Mouse (Mus musculus): ENCODE results near the gene Fbxo17. TPM values are rescaled to one million over a fixed set of nuclear protein-coding genes. Genes with fewer than 3 reads are reported as not detected.
"Not testable (repeated sequence)": the region's sequence is repeated elsewhere in the genome, so short reads cannot be mapped to it uniquely, and the experiment has no call there.

Gene Fbxo17
- 1 to 10 TPM; 1.4 to 1.9 TPM for total RNA-seq (2021)

DNA sequence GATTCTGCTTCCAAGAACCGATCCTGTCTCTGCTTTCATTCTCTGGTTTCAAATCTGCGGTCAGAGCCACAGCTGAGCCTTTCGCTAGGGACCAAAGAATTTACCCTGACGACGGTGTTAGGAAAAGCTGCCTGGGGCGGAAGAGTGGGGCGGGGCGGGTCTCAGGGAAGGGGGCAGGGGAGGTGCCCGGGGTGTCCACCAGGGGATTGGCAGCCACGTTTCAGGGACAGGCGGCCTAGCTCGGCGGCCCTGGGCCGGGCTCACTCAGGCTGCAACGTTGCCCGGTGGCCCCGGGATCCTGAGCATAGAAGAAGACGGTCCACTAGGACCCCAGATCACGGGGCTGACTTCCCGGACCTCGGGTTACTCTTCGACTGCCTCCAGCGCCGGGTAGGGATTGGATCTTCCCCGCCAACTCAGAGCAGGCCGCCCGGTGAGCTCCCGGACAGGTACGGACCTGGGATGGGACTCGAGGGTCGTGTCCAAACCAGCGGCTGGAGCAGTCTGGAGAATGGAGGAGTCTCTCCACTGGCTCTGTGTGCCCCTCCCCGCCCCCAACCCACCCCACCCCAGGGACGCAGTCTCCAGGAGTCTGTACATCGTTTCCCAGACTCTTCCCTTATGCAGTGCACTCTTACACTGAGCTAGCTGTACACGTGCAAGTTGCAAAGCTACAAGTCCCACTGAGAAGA is at the start of gene Fbxo17:
Fbxo17 (plus strand) TSS at position 215 of the 692 bp plus-strand sequence.
- peak; percentile 54 to 66 for DNase-seq
- intact Hi-C loops (cut with DNase I): no loop called here

DNA sequence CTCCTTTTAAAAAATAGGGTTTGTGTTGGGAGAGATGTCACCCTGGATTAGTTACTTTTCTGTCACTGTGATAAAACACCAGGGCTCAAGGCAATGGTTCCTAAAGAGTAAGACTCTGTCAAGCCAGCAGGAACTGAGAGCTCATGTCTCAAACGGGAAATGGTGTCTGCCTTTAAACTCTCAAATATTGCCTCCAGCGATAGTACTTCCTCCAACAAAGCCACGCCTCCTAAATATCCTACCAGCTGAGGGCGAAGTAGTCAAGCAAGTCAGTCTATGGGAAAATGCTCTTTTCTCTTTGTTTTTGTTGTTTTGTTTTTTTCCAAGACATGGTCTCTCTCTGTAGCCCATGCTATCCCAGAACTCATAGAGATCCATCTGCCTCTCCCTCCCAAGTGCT is 45.4 kb upstream of the Fbxo17 start:
- DNase-seq: peak in 1 of 2 experiments; percentile 3
- intact Hi-C loops (cut with DNase I): no loop called here

DNA sequence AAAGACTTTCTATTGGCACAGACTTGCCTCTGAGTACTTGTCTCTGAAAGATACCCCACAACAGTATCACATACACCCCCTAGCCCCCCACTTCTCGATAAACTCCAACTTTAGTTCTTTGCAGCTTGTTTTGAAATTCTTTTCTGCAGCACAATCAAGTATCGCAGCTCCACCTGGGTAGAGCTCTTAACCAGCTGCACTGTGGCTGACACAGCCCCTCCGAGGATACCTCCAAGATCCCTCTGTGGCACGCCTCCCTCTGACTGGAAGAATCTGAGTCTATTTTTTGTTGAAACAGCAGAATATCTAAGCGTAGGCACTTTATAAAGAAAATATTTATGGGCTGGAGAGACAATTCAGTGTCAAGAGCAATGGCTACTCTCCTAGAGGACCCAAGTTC is 44.3 kb upstream of the Fbxo17 start:
- intact Hi-C loops (cut with DNase I): no loop called here

DNA sequence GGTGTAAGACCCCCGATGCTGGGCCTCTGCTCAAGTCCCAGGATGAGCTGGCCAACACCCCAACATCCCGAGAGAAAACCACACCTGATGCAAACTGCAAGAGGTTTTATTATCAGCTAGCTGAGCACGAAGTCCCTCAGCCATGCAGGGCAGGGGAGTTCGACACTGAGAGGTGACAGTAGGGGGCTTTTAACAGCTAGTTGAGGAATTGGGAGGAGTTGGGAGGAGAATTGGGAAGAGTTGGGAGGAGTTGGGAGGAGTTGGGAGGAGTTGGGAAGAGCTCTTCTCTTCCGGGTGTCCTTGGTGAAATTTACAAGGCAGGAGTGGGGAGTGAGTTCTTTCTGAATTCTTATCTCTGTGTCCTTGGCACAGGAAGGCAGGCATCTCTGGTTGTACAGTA is 43.8 kb upstream of the Fbxo17 start:
- DNase-seq; intact Hi-C loops (cut with DNase I): not testable (repeated sequence)

More for the DNA sequence above, 44.3 kb upstream of the Fbxo17 start:
- DNase-seq: no peak

DNA sequence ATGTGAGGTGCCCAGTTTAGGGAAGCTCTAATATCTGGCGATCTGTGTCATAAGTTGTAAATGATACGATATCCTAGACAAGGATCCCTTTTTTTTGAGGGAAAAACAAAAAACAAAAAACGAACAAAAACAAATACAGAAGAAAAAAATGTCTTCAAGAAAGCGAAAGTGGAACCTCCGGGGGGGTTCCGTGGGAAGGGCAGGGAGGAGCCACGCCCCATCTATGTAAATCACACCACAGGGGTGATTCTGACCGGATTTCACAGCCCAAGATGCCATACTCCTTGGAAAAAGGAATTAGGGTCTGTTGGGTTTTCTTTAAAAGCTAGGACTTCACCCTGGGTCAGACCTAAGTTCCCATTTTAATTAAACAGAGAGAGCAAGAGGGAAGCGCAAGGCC is 41.6 kb upstream of the Fbxo17 start:
- DNase-seq: no peak
- intact Hi-C loops (cut with DNase I): no loop called here

DNA sequence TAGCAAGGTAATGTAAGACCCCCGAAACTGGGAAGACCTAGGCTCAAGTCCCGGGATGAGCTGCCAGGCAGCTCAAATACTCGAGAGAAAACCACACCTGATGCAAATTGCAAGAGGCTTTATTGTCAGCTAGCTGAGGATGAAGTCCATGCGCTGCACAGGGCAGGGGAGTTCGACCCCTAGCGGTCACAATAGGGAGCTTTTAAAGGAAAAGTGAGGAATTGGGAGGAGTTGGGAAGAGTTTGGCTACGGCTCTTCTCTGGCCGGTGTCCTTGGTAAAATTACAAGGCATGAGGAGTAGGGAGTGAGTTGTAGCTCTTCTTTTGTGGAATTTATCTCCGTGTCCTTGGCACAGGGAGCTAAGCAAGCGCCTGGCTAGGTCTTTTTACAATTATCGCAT is 40.9 kb upstream of the Fbxo17 start:
- intact Hi-C loops (cut with DNase I): no loop called here
- DNase-seq: peak; percentile 23 to 40

DNA sequence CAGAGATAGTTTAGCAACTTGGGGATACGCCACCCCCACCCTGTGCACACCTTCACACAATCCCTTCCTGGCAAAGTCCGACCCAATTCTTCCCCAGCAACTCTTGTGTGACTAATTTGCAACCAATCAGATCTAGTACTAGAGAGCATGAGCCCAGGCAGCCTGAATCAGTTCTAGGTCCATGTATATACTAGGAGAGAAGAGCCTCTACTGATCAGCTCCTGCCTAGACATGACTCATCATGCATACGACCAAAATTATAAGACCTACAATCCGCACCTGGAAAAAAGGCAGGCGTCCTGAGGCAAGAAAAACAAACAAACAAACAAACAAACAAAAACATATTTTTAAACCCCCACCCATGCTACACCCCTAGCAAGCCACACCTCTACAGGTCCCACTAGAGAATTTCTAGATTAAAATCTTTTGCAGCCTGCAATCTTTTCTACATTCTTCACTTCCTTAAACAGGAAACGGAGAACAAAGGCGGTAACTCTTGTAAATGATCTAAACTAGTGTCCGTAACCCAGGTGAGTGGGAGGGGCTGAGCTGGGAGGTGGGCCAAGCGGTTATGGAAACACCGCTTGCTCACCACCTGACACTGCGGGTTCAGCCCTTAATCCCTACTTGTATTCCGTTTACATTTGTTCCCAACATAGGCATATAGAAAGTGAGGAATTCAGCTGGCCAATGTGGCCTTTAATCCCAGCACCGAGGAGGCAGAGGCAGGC is 39.6 kb upstream of the Fbxo17 start:
- DNase-seq: no peak
- intact Hi-C loops (cut with DNase I): no loop called here

DNA sequence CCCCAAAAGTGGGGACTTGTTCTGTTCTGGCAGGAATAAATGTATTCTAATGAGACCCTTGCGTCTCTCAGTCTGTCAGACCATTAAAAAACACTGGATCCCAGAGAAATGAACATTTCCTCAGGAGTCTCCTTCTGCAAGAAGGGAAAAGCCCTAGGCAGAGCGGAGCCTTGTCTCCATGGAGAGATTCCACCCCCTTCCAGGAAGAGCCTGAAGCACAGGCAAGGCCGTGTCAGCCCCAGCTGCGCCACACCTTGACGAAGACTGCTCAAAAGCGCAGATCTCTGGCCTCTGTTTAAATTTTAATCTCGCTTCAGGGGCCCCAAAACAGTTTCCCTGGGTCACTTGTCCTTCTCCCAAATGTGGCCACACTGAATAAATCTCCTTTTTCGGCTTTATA is 39.0 kb upstream of the Fbxo17 start:
- no peak for DNase-seq
- intact Hi-C loops (cut with DNase I): no loop called here

DNA sequence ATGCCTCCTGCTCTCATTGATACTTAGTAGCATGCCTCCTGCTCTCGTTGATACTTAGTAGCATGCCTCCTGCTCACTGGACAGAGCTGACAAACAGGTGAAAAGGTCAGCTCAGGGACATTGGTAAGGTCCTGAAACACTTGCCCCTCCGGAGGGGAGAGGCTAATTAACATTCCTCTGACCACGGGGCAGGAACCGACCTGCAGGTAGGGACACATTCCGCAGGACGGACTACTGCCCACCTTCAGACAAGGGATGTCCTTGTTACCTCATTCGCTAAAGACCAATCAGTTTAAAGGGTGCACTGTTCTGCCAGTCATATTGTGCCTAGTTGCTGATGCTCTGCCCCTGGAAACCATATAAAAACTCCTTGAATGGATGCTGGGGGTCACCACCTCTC is 25.5 kb upstream of the Fbxo17 start:
- no peak for DNase-seq
- intact Hi-C loops (cut with DNase I): no loop called here

DNA sequence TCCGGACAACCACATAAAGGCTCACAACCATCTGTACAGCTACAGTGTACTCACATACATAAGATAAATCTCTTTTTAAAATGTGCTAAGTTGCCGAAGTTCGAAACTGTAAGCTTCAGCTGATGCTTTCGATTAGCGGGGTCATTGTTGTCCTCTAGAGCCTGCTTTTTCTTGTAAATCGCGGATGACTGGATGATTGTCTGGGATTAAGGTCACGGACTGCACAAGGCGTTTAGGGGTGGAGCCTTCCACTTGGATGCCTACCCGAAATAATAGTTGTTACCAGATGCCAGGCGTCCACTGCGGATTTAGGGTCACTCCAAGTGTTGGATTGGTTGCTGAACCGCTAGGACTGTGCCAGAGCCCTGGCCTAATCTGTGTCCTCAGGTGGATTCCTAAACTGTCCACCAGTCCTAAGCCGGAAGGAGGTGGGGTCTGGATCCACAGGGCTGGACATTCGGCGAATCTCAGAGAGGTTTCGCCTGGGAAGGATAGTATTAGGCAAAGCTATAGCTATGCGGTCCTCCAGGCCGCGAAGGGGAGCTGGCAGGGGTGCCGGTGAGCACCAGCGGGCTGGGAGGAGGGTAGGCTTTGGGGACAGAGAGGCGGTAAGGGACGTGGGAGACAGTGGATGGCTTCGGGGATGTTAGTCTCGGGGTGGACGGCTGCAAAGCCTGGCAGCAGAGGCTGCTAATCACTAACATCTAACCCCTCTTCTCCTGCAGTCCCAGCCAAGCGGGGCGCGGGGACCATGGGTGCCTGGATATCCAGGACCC is 23.9 kb upstream of the Fbxo17 start, which contains the start of gene Fbxo27:
Fbxo27 (plus strand) TSS at position 305 of the 776 bp plus-strand sequence.
- DNase-seq: no peak
- intact Hi-C loops (cut with DNase I): no loop called here

DNA sequence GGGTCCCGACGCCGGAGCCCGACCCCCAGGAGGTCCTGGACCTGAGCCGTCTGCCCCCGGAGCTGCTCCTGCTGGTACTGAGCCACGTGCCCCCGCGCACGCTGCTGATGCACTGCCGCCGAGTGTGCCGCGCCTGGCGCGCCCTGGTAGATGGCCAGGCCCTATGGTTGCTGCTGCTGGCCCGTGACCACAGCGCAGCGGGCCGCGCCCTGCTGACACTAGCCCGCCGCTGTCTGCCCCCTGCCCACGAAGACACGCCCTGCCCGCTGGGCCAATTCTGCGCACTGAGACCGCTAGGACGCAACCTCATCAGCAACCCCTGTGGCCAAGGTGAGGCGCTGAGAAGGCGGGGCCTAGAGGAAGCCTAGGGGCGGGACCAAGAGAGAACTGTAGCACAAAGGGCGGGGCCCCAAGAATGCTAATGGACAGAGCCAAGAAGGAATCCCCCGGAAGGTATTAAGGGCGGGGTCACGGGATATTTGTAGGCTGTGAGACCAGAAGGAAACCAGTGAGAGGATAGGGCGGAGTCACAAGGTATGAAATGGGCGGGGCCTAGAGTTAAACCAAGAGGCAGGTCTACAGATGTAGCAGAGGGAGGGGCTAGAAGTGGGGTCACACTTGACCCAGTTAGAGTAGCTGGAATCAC is 23.2 kb upstream of the Fbxo17 start:
- intact Hi-C loops (cut with DNase I): no loop called here
- peak; percentile 53 for DNase-seq

DNA sequence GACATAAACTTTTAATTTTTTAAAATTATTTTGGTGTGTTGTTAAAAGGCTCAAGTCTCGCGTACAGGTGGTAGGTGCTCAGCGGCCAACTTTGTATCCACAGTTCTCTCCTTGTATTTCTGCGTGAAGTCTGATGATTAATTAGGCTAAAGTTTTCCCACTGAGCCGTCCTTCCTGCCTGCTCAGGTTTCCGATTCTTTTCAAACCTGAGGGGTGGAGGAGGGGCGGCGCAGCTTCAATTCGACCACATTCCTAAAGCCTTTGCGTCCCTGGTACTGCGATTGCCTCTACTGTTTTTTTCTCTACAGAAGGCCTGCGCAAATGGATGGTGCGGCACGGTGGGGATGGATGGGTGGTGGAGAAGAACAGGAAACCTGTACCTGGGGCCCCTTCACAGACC is 22.2 kb upstream of the Fbxo17 start:
- no peak for DNase-seq
- intact Hi-C loops (cut with DNase I): no loop called here

DNA sequence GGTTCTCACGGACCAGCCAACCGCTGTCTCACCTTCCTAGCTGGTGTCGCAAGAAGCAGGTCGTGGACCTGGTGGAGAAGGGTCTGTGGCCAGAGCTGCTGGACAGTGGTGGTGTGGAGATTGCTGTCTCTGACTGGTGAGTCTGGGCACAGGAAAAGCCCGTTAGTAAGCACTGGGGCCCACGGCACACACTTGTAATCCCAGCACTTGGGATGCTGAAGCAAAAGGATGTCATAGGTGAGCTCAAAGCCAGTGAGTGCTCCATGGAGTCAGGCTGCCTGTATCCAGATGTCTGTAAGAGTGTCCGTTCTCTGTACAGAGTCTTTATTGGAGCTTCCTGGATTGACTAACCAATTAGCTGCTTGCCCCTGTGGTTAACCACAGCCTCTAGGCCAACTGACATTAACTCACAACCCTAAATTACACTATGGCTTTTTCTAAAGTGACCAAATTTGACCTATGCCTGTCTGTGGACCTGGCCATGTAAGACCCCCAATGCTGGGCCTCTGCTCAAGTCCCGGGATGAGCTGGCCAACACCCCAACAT is 21.6 kb upstream of the Fbxo17 start:
- intact Hi-C loops (cut with DNase I): no loop called here
- no peak for DNase-seq

DNA sequence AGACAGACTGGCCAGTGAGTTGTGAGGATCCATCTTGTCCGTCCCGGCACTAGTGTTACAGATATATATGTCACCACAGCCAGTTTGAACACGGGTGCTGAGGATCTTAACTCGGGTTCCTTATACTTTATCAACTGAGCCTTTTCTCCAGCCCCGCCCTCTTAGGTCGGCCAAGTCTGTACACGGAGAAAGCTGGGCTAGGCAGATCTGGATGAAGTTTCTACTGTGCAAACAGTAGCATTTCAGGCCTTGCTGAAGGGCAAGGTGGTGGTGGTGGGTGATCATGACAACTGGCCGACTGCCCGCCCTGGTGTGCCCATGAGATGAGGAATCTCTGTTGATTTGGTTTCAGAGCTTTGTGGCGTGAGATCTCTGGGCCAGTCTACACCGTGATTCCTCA is 19.3 kb upstream of the Fbxo17 start:
- intact Hi-C loops (cut with DNase I): no loop called here
- no peak for DNase-seq

DNA sequence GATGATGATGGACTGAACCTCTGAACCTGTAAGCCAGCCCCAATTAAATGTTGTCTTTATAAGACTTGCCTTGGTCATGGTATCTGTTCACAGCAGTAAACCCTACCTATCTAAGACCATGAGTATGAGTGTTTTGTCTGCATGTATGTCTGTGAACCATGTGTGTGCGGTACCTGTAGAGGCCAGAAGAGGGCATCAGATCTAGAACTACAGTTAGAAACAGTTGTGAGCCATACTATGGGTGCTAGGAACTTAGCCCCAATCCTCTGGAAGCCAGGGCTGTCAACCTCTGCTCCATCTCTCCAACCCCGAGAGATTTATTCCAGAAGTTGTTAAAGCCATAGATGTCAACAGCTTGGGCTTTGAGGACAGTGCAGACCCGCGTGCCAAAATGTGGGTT is 16.3 kb upstream of the Fbxo17 start:
- intact Hi-C loops (cut with DNase I): no loop called here
- no peak for DNase-seq

DNA sequence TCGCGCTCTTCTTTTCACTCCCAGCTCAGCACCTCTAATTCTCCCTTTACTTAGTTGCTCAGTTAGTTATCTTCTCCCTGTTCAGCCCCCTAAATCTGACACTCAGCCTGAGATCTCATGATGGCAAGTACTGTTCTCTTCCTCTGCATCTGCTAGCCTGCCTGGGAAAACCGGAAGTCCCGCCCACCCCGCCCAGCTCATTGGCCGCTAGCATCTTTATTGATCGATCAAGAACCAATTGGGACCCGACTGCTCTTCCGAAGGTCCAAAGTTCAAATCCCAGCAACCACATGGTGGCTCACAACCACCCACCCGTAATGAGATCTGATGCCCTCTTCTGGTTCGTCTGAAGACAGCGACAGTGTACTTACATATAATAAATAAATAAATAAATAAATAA is 15.3 kb upstream of the Fbxo17 start:
- DNase-seq; intact Hi-C loops (cut with DNase I): not testable (repeated sequence)

DNA sequence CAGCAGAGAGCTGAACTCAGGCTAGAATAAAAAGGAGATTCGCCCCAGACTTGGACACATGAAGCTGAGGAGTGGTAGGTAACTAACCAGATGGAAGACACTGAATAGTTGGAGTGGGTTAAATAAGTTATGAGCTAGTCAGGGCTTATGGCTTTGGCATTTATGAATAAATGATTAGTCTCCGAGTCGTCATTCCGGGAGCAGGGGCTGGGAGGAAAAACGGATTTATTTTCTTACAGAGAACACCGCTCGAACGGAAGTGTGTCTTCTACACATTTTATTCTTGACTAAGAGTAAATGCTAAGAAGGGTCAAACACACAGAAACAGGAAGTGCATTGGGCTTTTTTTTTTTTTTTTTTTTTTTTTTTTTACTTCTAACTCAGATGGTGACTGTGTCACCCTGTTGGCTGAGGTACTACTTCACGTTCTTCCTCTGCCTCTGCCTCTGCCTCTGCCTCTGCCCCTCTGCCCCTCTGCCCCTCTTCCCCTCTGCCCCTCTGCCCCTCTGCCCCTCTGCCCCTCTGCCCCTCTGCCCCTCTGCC is 13.9 kb upstream of the Fbxo17 start:
- intact Hi-C loops (cut with DNase I): no loop called here
- DNase-seq: no peak

DNA sequence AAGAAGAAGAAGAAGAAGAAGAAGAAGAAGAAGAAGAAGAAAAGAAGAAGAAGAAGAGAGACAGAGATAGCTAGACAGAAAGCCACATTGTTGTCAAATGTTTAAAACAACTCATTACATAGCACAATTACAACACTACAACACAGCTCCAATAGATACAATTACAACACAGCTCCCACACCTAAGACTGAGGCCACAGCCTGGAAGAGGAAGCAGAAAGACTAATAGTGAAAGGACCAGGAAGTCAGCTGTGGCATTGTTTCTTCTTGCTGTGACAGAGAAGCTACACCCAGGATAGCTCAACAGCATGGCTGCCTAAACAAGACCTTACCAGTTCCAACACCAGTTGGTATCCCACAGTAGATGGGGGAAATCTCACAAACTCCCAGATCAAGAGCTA is 7.2 kb upstream of the Fbxo17 start:
- intact Hi-C loops (cut with DNase I): no loop called here
- no peak for DNase-seq

DNA sequence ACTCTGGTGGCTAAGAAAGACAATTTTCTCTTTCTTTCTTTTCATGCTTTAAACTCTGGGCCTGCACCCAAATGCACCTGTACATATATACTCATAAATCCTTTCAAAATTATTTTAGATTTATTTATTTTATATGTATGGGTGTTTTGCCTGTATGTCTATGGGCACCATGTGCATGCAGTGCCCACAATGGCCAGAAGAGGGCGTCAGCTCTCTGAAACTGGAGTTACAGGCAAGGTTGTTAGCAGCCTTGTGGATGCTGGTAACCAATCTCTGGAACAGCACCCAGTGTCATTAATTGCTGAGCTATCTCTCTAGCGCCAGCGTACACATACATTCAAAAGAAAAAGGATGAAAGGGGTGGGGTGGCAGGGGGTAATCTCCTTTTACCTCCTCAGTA is 5.6 kb upstream of the Fbxo17 start:
- intact Hi-C loops (cut with DNase I): no loop called here
- DNase-seq: no peak

DNA sequence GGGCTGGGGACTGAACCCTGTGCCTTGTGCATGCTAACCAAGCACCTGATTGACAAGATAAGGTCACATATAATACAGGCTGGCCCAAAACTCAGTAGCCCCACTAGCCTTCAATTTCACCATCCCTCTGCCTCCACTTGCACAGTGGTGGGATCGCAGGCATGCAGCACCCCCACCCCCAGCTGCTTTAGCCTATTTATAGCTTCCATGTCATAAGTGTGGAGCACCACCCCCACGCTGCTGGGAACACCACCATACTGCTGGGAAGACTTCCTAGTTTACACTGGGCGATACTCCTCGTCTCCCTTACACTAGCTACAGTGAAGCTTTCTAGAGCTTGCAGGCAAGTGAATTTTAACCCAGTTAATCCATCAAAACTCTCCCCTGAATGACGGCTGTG is 1.9 kb upstream of the Fbxo17 start:
- intact Hi-C loops (cut with DNase I): no loop called here
- no peak for DNase-seq

DNA sequence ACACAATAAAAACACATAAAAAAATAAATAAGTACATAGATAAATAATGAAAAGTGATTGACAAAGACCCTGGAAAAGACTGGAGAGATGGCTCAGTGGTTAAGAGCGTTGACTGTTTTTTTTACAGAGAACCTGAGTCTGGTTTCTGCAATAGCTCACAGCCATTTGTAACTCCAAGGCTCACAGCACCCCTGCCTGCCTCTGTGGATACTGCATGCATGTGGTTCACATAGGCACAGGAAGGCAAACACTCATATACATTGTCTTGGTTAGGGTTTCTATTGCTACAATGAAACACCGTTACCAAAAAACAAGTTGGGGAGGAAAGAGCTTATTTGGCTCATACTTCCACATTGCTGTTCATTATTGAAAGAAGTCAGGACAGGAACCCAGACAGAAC is 1.0 kb upstream of the Fbxo17 start:
- intact Hi-C loops (cut with DNase I): no loop called here
- no peak for DNase-seq

All from heart, postnatal 10 days (tissue).